Mouse (Mus musculus) C2C12 (cell line): Measurements from ENCODE around the gene Mterf4.

Experiments
- CTCF ChIP-seq: IDR thresholded peaks from one replicate; pipeline ENCODE4 v1.5.1; 2011; ENCODE audit not compliant: control insufficient read depth, insufficient read depth, insufficient read length
- MYOG ChIP-seq: IDR thresholded peaks from one replicate; pipeline ENCODE4 v1.6.1; 2011; ENCODE audit not compliant: control insufficient read depth, insufficient read length; ENCODE audit errors: extremely low read depth

- TF ChIP-seq MYOG = no peak
- TF ChIP-seq CTCF = no peak
Measured at GRCm38 (mm10) chr1:93257560-93257959, 48.2 kb downstream of the Mterf4 start.
